Mouse (Mus musculus): ENCODE measurements at regions not wholly inside any gene's neighbourhood (a gene's known extent, or its start where the extent isn't known, plus 50 kb on each side); places are given as distances from the start of the nearest gene placed in this dataset.

- DNase-seq (ENCODE audit: low spot score), result no peak
- Histone ChIP-seq H3K9me3 (replicated peaks) (no peaks in the 10 kb centered on the region), H3K27me3 (ENCODE audit: insufficient read depth, low read length) (peaks cover 2% of the 10 kb centered on the region), H3K4me1 (ENCODE audit: insufficient read depth, low read depth, low read length) (no peaks in the 10 kb centered on the region), H3K36me3 (replicated peaks) (no peaks in the 10 kb centered on the region), H3K4me3 (ENCODE audit: low read depth, low read length) (no peak overlapping the region)
- ATAC-seq (ENCODE audit: extremely low read depth, insufficient number of reproducible peaks, low FRiP score, poor library complexity, severe bottlenecking), result no peak
- TF ChIP-seq GATA1 (IDR thresholded peaks at IDR 0.05; ENCODE audit: borderline replicate concordance, low read length), result no peak
- no peak for TF ChIP-seq CTCF (IDR thresholded peaks at IDR 0.05; ENCODE audit: low read depth, low read length)
- TF ChIP-seq TAL1 (conservative IDR thresholded peaks at IDR 0.05; ENCODE audit: low read depth, low read length), result no peak
- TF ChIP-seq POLR2AphosphoS5 (IDR thresholded peaks at IDR 0.05; ENCODE audit: insufficient replicate concordance, low read depth, low read length), result no peak
- TF ChIP-seq GATA2 (IDR thresholded peaks at IDR 0.05; ENCODE audit: borderline replicate concordance, low read depth, low read length), result no peak
Observed at GRCm38 (mm10) chr9:61597287-61597686, 225.1 kb downstream of the Tle3 start.

GRCm38 (mm10) chr9:61596410-61597108 is 224.4 kb downstream of the Tle3 start:
- TF ChIP-seq CTCF (IDR thresholded peaks at IDR 0.05; ENCODE audit: low read depth, low read length) (no peak), GATA2 (IDR thresholded peaks at IDR 0.05; ENCODE audit: borderline replicate concordance, low read depth, low read length) (no peak), TAL1 (conservative IDR thresholded peaks at IDR 0.05; ENCODE audit: low read depth, low read length) (no peak), POLR2AphosphoS5 (IDR thresholded peaks at IDR 0.05; ENCODE audit: insufficient replicate concordance, low read depth, low read length) (no peak), GATA1 (IDR thresholded peaks at IDR 0.05; ENCODE audit: borderline replicate concordance, low read length) (no peak)
- H3K4me1 ChIP-seq (ENCODE audit: insufficient read depth, low read depth, low read length), result no peaks in the 10 kb centered on the region
- H3K36me3 ChIP-seq (replicated peaks), result no peaks in the 10 kb centered on the region
- no peak for DNase-seq (ENCODE audit: low spot score)
- no peak overlapping the region for H3K4me3 ChIP-seq (ENCODE audit: low read depth, low read length)
- H3K9me3 ChIP-seq (replicated peaks), result no peaks in the 10 kb centered on the region
- H3K27me3 ChIP-seq (ENCODE audit: insufficient read depth, low read length), result peaks cover 4% of the 10 kb centered on the region
- ATAC-seq (ENCODE audit: extremely low read depth, insufficient number of reproducible peaks, low FRiP score, poor library complexity, severe bottlenecking), result no peak

- ATAC-seq (ENCODE audit: extremely low read depth, insufficient number of reproducible peaks, low FRiP score, poor library complexity, severe bottlenecking) (no peak), DNase-seq (ENCODE audit: low spot score) (no peak)
- TF ChIP-seq GATA2 (IDR thresholded peaks at IDR 0.05; ENCODE audit: borderline replicate concordance, low read depth, low read length) (no peak), CTCF (IDR thresholded peaks at IDR 0.05; ENCODE audit: low read depth, low read length) (no peak), TAL1 (conservative IDR thresholded peaks at IDR 0.05; ENCODE audit: low read depth, low read length) (no peak), GATA1 (IDR thresholded peaks at IDR 0.05; ENCODE audit: borderline replicate concordance, low read length) (no peak), POLR2AphosphoS5 (IDR thresholded peaks at IDR 0.05; ENCODE audit: insufficient replicate concordance, low read depth, low read length) (no peak)
- Histone ChIP-seq H3K9me3 (replicated peaks) (no peaks in the 10 kb centered on the region), H3K36me3 (replicated peaks) (no peaks in the 10 kb centered on the region), H3K4me1 (ENCODE audit: insufficient read depth, low read depth, low read length) (no peaks in the 10 kb centered on the region), H3K4me3 (ENCODE audit: low read depth, low read length) (no peak overlapping the region), H3K27me3 (ENCODE audit: insufficient read depth, low read length) (peaks cover 4% of the 10 kb centered on the region)
Observed at GRCm38 (mm10) chr9:61595170-61595967, 223.2 kb downstream of the Tle3 start.

- H3K9me3 ChIP-seq (replicated peaks), result no peaks in the 10 kb centered on the region
- DNase-seq (ENCODE audit: low spot score), result no peak
- H3K4me1 ChIP-seq (ENCODE audit: insufficient read depth, low read depth, low read length), result no peaks in the 10 kb centered on the region
- no peak for ATAC-seq (ENCODE audit: extremely low read depth, insufficient number of reproducible peaks, low FRiP score, poor library complexity, severe bottlenecking)
- no peak for TF ChIP-seq GATA1 (IDR thresholded peaks at IDR 0.05; ENCODE audit: borderline replicate concordance, low read length)
- TF ChIP-seq TAL1 (conservative IDR thresholded peaks at IDR 0.05; ENCODE audit: low read depth, low read length), result no peak
- no peak for TF ChIP-seq CTCF (IDR thresholded peaks at IDR 0.05; ENCODE audit: low read depth, low read length)
- no peak for TF ChIP-seq POLR2AphosphoS5 (IDR thresholded peaks at IDR 0.05; ENCODE audit: insufficient replicate concordance, low read depth, low read length)
- TF ChIP-seq GATA2 (IDR thresholded peaks at IDR 0.05; ENCODE audit: borderline replicate concordance, low read depth, low read length), result no peak
- peaks cover 4% of the 10 kb centered on the region for H3K27me3 ChIP-seq (ENCODE audit: insufficient read depth, low read length)
- H3K36me3 ChIP-seq (replicated peaks), result no peaks in the 10 kb centered on the region
- H3K4me3 ChIP-seq (ENCODE audit: low read depth, low read length), result no peak overlapping the region
Observed at GRCm38 (mm10) chr9:61593991-61594390, 221.8 kb downstream of the Tle3 start.

GRCm38 (mm10) chr9:61589727-61590299 is 217.6 kb downstream of the Tle3 start:
- ATAC-seq (ENCODE audit: extremely low read depth, insufficient number of reproducible peaks, low FRiP score, poor library complexity, severe bottlenecking), result no peak
- Histone ChIP-seq H3K4me1 (ENCODE audit: insufficient read depth, low read depth, low read length) (no peaks in the 10 kb centered on the region), H3K4me3 (ENCODE audit: low read depth, low read length) (no peak overlapping the region), H3K9me3 (replicated peaks) (no peaks in the 10 kb centered on the region), H3K27me3 (ENCODE audit: insufficient read depth, low read length) (peaks cover 4% of the 10 kb centered on the region), H3K36me3 (replicated peaks) (no peaks in the 10 kb centered on the region)
- no peak for TF ChIP-seq GATA1 (IDR thresholded peaks at IDR 0.05; ENCODE audit: borderline replicate concordance, low read length)
- TF ChIP-seq GATA2 (IDR thresholded peaks at IDR 0.05; ENCODE audit: borderline replicate concordance, low read depth, low read length), result no peak
- TF ChIP-seq POLR2AphosphoS5 (IDR thresholded peaks at IDR 0.05; ENCODE audit: insufficient replicate concordance, low read depth, low read length), result no peak
- TF ChIP-seq TAL1 (conservative IDR thresholded peaks at IDR 0.05; ENCODE audit: low read depth, low read length), result no peak
- no peak for DNase-seq (ENCODE audit: low spot score)

All from G1E (cell line).